Mouse (Mus musculus) testis, adult 2 months (tissue): ENCODE data around the gene Glrx3.

ENCODE experiments used
- CTCF ChIP-seq: fragments of 200-500 bp; IDR thresholded peaks from 2 replicates; pipeline ENCODE4 v1.5.1; 2012; ENCODE audit warnings: low read depth, mild to moderate bottlenecking, inconsistent platforms, low read length, moderate library complexity; ENCODE audit not compliant: control insufficient read depth, insufficient read depth, insufficient replicate concordance
- POLR2A ChIP-seq: fragments of 200-500 bp; IDR thresholded peaks from 2 replicates; pipeline ENCODE4 v1.6.1; 2012; ENCODE audit warnings: low read depth, mild to moderate bottlenecking, inconsistent platforms, low read length, moderate library complexity; ENCODE audit not compliant: control insufficient read depth

GRCm38 (mm10) chr7:137483987-137484386, 46.6 kb downstream of the Glrx3 start:
- no peak for TF ChIP-seq CTCF
- TF ChIP-seq POLR2A, result no peak
